Mouse (Mus musculus) heart, embryonic 10.5 days (tissue): ENCODE results near the gene Mogat1. TPM values are rescaled to one million over a fixed set of nuclear protein-coding genes. Genes with fewer than 3 reads are reported as not detected.
A peak's percentile ranks its signal among the peaks of the same experiment; 100 is the strongest.
"Not testable (repeated sequence)": the region's sequence is repeated elsewhere in the genome, so short reads cannot be mapped to it uniquely, and the experiment has no call there.

Experiments
- DNase-seq: peaks from one replicate; pipeline ENCODE4 v3.0.0-alpha.2; 2017; ENCODE audit warnings: low spot score
- H3K27ac ChIP-seq: fragments of 300-500 bp; sonication (generic); 2 replicates; pipeline ENCODE4 v1.5.1; 2016; ENCODE audit warnings: mild to moderate bottlenecking
- H3K27me3 ChIP-seq: fragments of 300-500 bp; sonication (generic); 2 replicates; pipeline ENCODE4 v1.6.1; 2016; ENCODE audit warnings: mild to moderate bottlenecking; ENCODE audit not compliant: poor library complexity, insufficient read depth, severe bottlenecking
- H3K36me3 ChIP-seq: fragments of 300-500 bp; sonication (generic); 2 replicates; pipeline ENCODE4 v1.6.1; 2016; ENCODE audit warnings: mild to moderate bottlenecking, moderate library complexity
- H3K4me1 ChIP-seq: fragments of 300-500 bp; sonication (generic); 2 replicates; pipeline ENCODE4 v1.6.1; 2016; ENCODE audit warnings: mild to moderate bottlenecking
- H3K4me3 ChIP-seq: fragments of 300-500 bp; sonication (generic); 2 replicates; pipeline ENCODE4 v1.5.1; 2016; ENCODE audit warnings: mild to moderate bottlenecking, moderate library complexity
- H3K9me3 ChIP-seq: fragments of 300-500 bp; sonication (generic); 2 replicates; pipeline ENCODE4 v1.6.1; 2016; ENCODE audit warnings: mild to moderate bottlenecking, moderate library complexity
- WGBS: fragments of 180-500 bp; shearing (Covaris S2); methylation state at CpG from one replicate; pipeline ENCODE4 v1.1.7; 2016; 5-methylcytosine and 5-hydroxymethylcytosine counted together
- polyA plus RNA-seq: library from polyadenylated mRNA; unstranded; fragments of >200 nt; fragmentation: Nextera tagmentation; extraction: Ambion mirVana; gene quantifications from 2 replicates; pipeline ENCODE4 v1.2.1, GENCODE M21; 2016

Mogat1 gene
- polyA plus RNA-seq, 1 experiment from 2014 or later: not detected

DNA sequence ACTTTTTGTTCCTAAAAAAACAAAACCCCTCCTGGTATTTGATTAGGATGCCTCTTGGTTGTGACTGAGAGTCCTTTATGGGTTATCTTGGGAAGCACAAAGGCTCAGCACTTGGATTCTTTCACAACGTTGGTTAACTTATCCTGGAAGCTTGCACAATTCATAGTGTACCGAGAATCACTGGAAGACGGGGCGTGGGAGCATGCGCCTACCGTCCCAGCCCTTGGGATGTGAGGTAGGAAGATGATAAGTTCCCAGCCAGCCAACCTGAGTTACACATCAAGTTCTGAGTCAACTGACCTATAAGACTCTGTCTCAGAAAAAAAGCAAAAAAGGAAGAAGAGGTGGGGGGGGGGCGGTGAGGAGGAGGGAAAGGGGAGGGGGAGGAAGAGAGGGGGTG lies 8.1 kb downstream of the Mogat1 start:
- Histone ChIP-seq H3K9me3 (no peaks in the 10 kb centered on the region), H3K27ac (no peak overlapping the region), H3K36me3 (no peaks in the 10 kb centered on the region), H3K4me3 (no peak overlapping the region), H3K27me3 (no peaks in the 10 kb centered on the region), H3K4me1 (no peaks in the 10 kb centered on the region)
- WGBS: 82% methylated on average over 7 of the region's 7 CpGs
- peak; percentile 20 for DNase-seq

DNA sequence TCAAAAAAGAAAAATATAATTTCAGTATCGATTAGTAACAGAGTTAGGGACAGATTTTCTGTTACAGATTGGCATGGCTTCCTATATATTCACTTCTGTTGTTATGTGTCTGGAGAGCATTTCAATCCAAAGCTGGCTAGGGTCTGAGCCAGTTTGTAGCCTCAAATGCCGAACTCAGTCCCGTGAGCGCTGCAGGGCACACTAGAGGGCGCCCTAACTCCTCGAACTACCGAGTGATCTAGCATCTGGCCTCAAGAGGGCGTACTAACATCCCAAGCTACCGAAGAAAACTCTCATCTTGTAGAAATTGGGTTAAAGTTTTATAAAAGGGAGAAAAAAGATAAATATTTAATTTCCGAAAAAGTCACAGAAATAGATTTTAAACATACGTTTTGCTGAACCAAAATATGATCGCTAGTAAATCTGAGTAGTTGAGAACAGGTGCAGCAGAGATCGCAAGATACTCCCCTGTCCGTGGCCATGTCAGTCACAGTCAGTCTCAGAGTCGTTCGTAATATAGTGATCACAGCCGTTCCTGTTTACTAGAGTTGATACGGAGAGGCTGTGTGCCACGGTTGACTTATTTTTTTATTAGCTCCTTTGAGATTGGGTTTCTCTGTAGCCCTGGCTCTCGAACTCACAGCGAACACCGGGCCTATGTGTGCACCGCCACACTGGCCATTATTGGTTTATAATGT lies 14.5 kb downstream of the Mogat1 start:
- no peaks in the 10 kb centered on the region; the same call in 1 of the 2 replicates for H3K27me3 ChIP-seq
- no peaks in the 10 kb centered on the region for H3K9me3 ChIP-seq
- 49% methylated on average over 23 of the region's 23 CpGs for WGBS
- H3K27ac ChIP-seq: no peak overlapping the region
- H3K4me1 ChIP-seq: no peaks in the 10 kb centered on the region
- no peak overlapping the region for H3K4me3 ChIP-seq
- H3K36me3 ChIP-seq: no peaks in the 10 kb centered on the region
- DNase-seq: peak; percentile 77

DNA sequence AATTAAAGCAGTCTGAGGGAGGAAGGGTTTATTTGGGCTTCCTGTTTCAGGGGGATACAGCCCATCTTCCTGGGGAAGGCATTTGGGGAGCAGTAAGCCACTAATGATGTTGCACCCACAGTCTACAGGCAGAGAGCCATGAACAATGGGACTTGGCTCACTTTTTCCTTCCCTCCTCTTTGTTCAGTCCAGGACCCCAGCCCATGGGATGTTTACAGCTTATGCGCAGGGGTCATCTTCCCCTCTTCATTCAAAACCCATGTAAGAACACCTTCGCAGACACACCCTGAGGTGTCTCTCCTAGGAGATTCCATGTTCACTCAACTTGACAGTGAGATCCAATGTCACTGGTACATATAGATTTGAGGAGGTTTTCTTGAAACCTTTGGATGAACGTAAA lies 17.6 kb downstream of the Mogat1 start:
- peak; percentile 52 for DNase-seq
- no peaks in the 10 kb centered on the region for H3K9me3 ChIP-seq
- H3K4me1 ChIP-seq: no peaks in the 10 kb centered on the region
- 88% methylated on average over 3 of the region's 3 CpGs for WGBS
- no peak overlapping the region for H3K27ac ChIP-seq
- no peaks in the 10 kb centered on the region; the same call in 1 of the 2 replicates for H3K27me3 ChIP-seq
- H3K4me3 ChIP-seq: no peak overlapping the region
- H3K36me3 ChIP-seq: no peaks in the 10 kb centered on the region

DNA sequence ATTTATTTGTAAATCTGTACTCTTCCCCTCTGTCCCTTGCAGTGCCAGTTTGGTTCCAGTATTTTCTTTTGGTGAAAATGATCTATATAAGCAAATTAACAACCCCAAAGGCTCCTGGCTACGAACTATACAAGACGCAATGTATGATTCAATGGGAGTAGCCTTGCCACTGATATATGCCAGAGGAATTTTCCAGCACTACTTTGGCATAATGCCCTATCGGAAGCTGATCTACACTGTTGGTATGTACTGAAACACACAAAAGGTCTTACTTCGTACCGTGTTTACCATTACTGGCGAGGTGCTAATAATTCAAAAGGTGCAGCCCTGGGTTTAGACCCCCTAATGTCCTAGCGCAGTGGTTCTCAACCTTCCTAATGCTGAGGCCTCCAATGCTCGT lies 18.2 kb downstream of the Mogat1 start:
- no peak overlapping the region for H3K4me3 ChIP-seq
- H3K36me3 ChIP-seq: no peaks in the 10 kb centered on the region
- DNase-seq: no peak
- H3K27ac ChIP-seq: no peak overlapping the region
- 87% methylated on average over 8 of the region's 8 CpGs for WGBS
- no peaks in the 10 kb centered on the region for H3K4me1 ChIP-seq
- H3K9me3 ChIP-seq: no peaks in the 10 kb centered on the region
- no peaks in the 10 kb centered on the region; the same call in 1 of the 2 replicates for H3K27me3 ChIP-seq

DNA sequence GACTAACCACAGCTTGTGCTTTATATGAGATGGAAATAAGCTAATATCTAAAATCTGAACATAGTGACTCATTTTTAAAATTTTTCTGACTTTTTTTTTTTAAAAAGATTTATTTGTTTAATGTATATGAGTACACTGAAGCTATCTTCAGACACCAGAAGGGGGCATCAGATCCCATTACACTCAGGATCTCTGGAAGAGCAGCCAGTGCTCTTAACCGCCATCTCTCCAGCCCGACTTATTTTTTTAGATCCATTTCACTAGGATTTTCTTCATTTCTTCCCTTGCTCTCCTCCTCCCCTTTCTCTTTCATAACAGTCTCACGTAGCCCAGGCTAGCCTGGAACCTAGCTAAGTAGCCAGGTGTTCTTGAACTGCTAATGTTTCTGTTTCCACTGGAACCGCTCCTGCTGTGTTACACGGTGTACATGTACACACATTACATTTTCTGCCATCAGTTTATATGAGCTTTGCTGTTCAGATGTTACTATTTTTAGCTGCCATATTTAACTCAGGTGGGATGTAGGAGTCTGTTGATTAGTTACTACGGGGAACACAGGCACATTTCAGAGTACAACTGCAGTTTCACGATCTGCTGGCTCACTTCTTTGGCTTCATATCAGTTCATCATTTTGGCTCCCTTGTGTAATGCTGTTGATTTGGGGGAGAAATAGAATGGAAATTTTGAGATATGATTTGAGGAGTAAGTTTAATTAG lies 19.9 kb downstream of the Mogat1 start:
- WGBS: 80% methylated on average over 7 of the region's 7 CpGs
- no peak for DNase-seq
- no peak overlapping the region for H3K27ac ChIP-seq

DNA sequence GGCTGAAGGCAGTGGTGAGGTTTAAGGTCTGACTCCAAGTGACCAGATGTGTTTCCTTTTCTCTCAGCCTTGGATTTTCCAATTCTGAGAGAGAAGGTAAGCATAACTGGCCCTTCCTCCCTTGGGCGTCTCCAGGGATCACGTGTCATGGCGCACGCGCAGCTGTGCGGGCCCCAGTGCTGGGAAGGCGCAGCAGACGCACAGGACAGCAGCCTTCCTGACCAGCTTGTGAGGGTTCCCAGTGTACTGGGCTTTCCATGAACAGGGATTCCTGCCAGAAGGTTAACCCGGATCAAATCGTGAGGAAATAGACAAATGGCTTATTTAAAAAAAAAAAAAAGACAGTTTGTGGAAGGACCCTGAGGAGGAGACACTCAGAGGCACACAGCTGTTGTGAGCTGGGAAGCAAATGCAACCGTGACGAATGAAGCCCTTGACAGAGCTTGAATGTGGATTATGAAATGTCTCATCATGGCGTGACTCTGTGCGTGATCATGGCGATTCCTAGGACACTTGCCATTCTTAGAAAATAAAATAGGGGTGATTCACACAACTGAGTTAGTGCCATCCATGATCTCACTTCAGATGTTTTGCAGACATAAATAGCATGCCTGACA lies 21.5 kb downstream of the Mogat1 start:
- no peak overlapping the region for H3K4me3 ChIP-seq
- no peak for DNase-seq

More for the DNA sequence above, 19.9 kb downstream of the Mogat1 start:
- H3K4me1 ChIP-seq: no peaks in the 10 kb centered on the region
- no peaks in the 10 kb centered on the region; the same call in 1 of the 2 replicates for H3K27me3 ChIP-seq
- no peaks in the 10 kb centered on the region for H3K9me3 ChIP-seq
- no peak overlapping the region for H3K4me3 ChIP-seq
- no peaks in the 10 kb centered on the region for H3K36me3 ChIP-seq

DNA sequence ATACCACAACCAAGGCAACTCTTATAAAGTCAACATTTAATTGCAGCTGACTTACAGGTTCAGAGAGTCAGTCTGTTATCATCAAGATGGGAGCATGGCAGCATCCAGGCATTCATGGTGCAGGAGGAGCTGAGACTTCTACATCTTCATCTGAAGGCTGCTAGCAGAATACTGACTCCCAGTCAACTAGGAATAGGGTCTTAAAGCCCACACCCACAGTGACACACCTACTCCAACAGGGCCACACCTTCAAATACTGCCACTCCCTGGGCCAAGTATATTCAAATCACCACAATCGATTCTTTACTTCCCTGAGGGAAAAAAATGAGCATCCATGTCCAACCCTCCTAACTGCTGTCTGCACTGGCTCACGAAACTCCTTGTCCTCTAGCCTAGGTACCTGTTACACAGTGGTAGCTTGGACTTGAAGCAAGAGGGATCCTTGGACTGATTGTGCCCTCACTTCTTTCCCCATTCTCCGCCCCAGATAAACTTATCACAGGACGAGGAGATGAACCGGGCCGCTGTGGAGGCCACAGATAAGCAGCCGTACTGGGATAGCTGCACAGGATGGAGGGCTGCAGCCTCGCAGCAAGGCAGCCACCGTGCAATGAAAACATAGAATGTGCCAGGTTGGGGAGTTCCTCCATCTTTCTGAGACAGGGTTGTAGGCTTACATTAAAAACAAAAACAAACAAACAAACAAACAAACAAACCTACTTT lies 23.8 kb downstream of the Mogat1 start:
- no peak for DNase-seq
- Histone ChIP-seq H3K9me3 (no peaks in the 10 kb centered on the region), H3K27ac (no peak overlapping the region), H3K27me3 (no peaks in the 10 kb centered on the region), H3K36me3 (no peaks in the 10 kb centered on the region), H3K4me1 (peaks cover 10% of the 10 kb centered on the region), H3K4me3 (no peak overlapping the region)
- 53% methylated on average over 9 of the region's 9 CpGs for WGBS

More for the DNA sequence above, 21.5 kb downstream of the Mogat1 start:
- WGBS: 86% methylated on average over 15 of the region's 15 CpGs
- H3K36me3 ChIP-seq: no peaks in the 10 kb centered on the region
- no peaks in the 10 kb centered on the region for H3K9me3 ChIP-seq
- H3K27ac ChIP-seq: no peak overlapping the region
- no peaks in the 10 kb centered on the region; the same call in 1 of the 2 replicates for H3K4me1 ChIP-seq
- H3K27me3 ChIP-seq: no peaks in the 10 kb centered on the region; the same call in 1 of the 2 replicates

DNA sequence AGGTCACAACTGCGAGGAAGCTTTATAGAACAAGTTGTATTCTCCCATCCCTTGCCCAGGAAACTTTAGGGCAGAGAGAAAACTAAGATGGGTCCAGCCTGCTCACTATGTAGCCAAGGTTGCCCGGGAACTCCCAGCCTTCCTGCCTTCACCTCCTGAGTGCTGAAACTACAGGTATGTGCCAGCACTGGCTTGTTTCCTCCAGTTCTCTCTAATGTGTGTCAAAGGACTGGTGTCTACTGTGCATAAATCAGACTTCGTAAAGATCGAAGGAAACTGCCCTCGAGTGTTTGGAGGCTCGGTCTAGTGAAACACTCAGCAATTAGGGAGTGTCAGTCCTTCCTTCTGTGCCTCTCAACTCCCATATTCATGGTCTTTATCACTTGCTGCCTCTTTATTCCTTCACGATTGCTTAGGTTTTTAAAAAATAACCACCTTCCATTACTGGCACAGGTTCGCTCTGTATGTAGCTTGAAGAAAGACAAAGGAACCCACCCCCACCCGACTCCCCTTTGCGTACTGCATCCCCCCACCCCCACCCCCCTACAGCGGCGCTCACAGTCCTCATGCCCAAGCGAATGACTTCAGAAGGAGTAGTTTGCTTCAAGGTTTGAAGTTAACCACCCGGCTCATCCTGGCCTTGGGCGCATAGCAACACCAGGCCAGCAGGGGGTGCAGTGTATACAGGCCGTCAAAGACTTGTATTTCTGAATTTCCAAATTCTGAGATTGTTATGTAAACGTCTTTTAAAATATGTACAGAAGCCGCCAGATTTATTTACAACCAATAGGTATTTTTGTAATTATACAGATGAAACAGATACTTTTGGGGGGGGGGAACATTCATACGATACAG lies 25.7 kb downstream of the Mogat1 start:
- no peak overlapping the region for H3K4me3 ChIP-seq
- no peaks in the 10 kb centered on the region for H3K27me3 ChIP-seq
- H3K4me1 ChIP-seq: peaks cover 11% of the 10 kb centered on the region
- H3K36me3 ChIP-seq: no peaks in the 10 kb centered on the region
- WGBS: 39% methylated on average over 19 of the region's 19 CpGs
- peak; percentile 77 for DNase-seq
- H3K9me3 ChIP-seq: no peaks in the 10 kb centered on the region
- H3K27ac ChIP-seq: no peak overlapping the region

DNA sequence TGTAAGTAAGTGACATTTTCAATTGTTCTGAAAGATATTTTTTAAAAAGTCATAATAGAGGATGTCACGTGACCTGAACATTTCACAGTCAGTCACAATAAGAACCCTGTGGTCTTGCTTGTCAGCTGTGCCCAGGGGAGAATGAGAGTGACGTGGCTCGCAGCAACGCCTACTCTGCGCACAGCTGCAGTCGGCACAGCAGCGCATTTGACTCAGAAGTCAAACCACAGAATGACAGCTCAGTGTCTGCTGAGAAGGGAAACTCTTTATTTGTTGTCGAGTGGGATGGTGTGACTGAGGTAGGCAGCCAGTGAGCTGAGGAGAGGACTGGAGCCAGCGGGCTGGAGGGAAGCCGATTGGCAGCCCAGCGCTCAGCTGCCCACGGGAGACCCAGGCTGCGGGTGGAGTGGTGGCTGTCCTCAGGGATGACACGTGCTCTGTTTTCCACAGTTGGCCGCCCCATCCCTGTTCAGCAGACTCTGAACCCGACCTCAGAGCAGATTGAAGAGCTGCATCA lies 26.8 kb downstream of the Mogat1 start:
- Histone ChIP-seq H3K36me3 (no peaks in the 10 kb centered on the region), H3K27me3 (no peaks in the 10 kb centered on the region), H3K9me3 (no peaks in the 10 kb centered on the region), H3K27ac (peak overlapping the region; percentile 65), H3K4me1 (peaks cover 11% of the 10 kb centered on the region), H3K4me3 (peak overlapping the region; percentile 48)
- WGBS: 34% methylated on average over 16 of the region's 16 CpGs
- DNase-seq: peak; percentile 76

DNA sequence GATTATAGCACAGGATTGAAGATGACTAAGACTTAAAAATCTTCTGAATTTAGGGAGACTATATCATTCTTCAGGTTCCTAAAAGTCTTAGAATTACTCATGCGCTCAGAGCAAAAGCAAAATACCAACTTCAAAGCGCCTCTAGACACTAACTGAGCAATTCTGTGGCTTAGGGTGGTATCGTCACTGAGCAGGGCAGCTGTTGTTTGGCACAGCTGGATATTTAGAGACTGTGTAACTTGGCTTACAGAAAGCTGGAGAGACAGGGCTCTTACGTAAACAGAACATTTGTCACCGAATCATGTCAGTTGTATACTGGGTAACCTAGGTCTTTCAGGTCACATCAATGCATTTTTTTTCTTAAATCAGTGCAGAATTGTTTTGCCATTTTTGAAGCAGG lies 27.6 kb downstream of the Mogat1 start:
- H3K27me3 ChIP-seq: no peaks in the 10 kb centered on the region
- no peak for DNase-seq
- H3K27ac ChIP-seq: no peak overlapping the region
- H3K4me3 ChIP-seq: no peak overlapping the region
- H3K36me3 ChIP-seq: no peaks in the 10 kb centered on the region
- H3K4me1 ChIP-seq: peaks cover 11% of the 10 kb centered on the region
- 69% methylated on average over 5 of the region's 5 CpGs for WGBS
- no peaks in the 10 kb centered on the region for H3K9me3 ChIP-seq

DNA sequence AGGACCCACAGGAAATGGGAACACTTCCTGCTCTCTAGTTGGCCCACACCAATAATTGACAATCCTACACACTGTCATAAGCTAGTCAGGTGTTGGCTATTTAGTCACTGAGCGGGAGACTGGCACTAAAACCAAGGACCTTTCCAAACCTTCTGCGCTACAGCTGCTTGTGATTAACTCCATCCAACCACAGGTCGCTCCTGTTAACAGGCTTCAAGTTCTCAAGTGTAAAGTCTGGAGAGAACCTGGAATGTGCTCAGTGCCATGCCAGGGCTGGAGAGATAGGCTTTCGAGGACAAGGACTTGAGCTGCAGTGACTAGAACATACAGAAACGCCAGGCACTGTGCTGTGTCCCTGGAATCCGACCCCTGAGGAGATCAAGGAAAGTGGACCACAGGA lies 28.4 kb downstream of the Mogat1 start:
- no peaks in the 10 kb centered on the region for H3K36me3 ChIP-seq
- 55% methylated on average over 6 of the region's 6 CpGs for WGBS
- H3K9me3 ChIP-seq: no peaks in the 10 kb centered on the region
- no peak overlapping the region for H3K4me3 ChIP-seq
- DNase-seq: no peak
- no peaks in the 10 kb centered on the region for H3K27me3 ChIP-seq
- H3K4me1 ChIP-seq: peaks cover 11% of the 10 kb centered on the region
- H3K27ac ChIP-seq: no peak overlapping the region

DNA sequence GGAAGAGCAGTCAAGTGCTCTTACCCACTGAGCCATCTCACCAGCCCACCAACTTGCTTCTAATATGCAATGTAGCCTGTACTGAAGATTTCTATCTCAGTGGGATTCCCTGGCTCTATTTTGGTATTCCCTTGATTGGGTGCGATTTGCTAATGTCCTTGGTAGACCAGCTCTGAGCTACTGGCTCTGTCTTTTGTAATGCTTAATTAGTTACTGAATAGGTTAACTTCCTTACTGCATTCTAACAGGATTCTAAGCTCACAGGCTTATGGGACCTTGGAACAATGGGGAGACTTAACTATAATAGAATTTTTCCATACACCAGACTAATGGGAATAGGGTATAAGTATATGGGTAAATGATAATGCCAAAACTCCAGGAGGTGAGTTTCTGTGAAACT lies 32.8 kb downstream of the Mogat1 start:
- not testable (repeated sequence) for H3K9me3 ChIP-seq, H3K27ac ChIP-seq, H3K4me3 ChIP-seq, H3K27me3 ChIP-seq, DNase-seq, H3K4me1 ChIP-seq, H3K36me3 ChIP-seq
- 87% methylated on average over 1 of the region's 1 CpGs for WGBS
